Mouse (Mus musculus) liver, adult 2 months (tissue): ENCODE results near the gene Ttc7. TPM values are rescaled to one million over a fixed set of nuclear protein-coding genes. Genes with fewer than 3 reads are reported as not detected.

Experiments
- DNase-seq: peaks from one replicate; pipeline ENCODE4 v3.0.0-alpha.2; 2011; ENCODE audit warnings: low read depth, low spot score; ENCODE audit errors: extremely low read depth
- H3K27ac ChIP-seq: fragments of 200-500 bp; replicated peaks from 2 replicates; pipeline ENCODE4 v1.5.1; 2012; ENCODE audit warnings: low read depth, mild to moderate bottlenecking, control low read depth, inconsistent platforms, low read length; ENCODE audit not compliant: insufficient read depth
- H3K27me3 ChIP-seq: fragments of 200-500 bp; 2 replicates; pipeline ENCODE4 v1.6.1; 2012; ENCODE audit warnings: mild to moderate bottlenecking, moderate library complexity, low read length, inconsistent platforms; ENCODE audit not compliant: control insufficient read depth, insufficient read depth
- H3K36me3 ChIP-seq: fragments of 200-500 bp; 2 replicates; pipeline ENCODE4 v1.6.1; 2012; ENCODE audit warnings: low read length, inconsistent platforms; ENCODE audit not compliant: control insufficient read depth, insufficient read depth
- H3K4me1 ChIP-seq: fragments of 200-500 bp; 2 replicates; pipeline ENCODE4 v1.6.1; 2011; ENCODE audit warnings: low read length; ENCODE audit not compliant: control insufficient read depth, insufficient read depth
- H3K4me3 ChIP-seq: fragments of 200-500 bp; 2 replicates; pipeline ENCODE4 v1.5.1; 2011; ENCODE audit warnings: low read depth, mild to moderate bottlenecking, control low read depth, low read length, moderate library complexity; ENCODE audit not compliant: insufficient read depth
- H3K79me2 ChIP-seq: fragments of 200-500 bp; 2 replicates; pipeline ENCODE4 v1.6.1; 2012; ENCODE audit warnings: inconsistent platforms, mild to moderate bottlenecking, low read length, moderate library complexity; ENCODE audit not compliant: control insufficient read depth, insufficient read depth
- H3K9ac ChIP-seq: fragments of 200-500 bp; 2 replicates; pipeline ENCODE4 v1.6.1; 2012; ENCODE audit warnings: low read depth, mild to moderate bottlenecking, control low read depth, inconsistent platforms, low read length
- CTCF ChIP-seq: fragments of 200-500 bp; IDR thresholded peaks from 2 replicates; pipeline ENCODE4 v1.5.1; 2011; ENCODE audit warnings: low read depth, low read length, control low read depth
- POLR2A ChIP-seq: fragments of 200-500 bp; IDR thresholded peaks from 2 replicates; pipeline ENCODE4 v1.6.1; 2011; ENCODE audit warnings: low read length, control low read depth; ENCODE audit not compliant: insufficient read depth; ENCODE audit errors: extremely low read depth
- WGBS: fragments of 180-500 bp; shearing (Covaris S2); methylation state at CpG from one replicate; pipeline ENCODE4 v1.1.7; 2018; 5-methylcytosine and 5-hydroxymethylcytosine counted together
- polyA plus RNA-seq: library from polyadenylated mRNA; depleted of rRNA; stranded (reverse); fragments of >200 nt; gene quantifications from 2 replicates; pipeline ENCODE4 v1.2.3, GENCODE M21; 2012; rRNA removed
- total RNA-seq: library from RNA; depleted of rRNA; stranded (reverse); fragments of >200 nt; gene quantifications from 2 replicates; pipeline ENCODE4 v1.2.3, GENCODE M21; 2014; rRNA removed

Ttc7 gene
- total RNA-seq, result 19.0 and 22.4 TPM in 2 replicates
- 36.5 and 37.8 TPM in 2 replicates for polyA plus RNA-seq

DNA sequence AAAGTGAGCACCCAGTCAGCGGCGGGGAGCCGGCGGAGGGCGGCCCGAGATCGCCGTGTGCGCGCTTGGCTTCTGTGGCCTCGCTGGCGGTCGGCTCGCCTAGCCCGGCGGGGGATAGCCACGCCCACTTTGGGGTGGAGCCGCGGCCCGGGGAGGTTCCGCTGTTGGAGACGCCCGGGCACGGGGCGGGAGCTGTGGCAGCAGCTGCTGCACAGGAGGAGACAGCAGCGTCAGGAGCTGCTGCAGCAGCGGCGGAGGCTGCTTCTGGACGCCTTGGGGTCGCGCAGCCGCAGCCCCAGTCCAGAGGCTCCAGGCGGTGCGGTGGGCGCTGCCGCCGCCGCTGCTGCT, at the start of gene Ttc7:
Gene Ttc7 (plus strand): TSS at position 181 of the 348 bp plus-strand sequence.
- H3K4me1 ChIP-seq, result peaks cover 33% of the 10 kb centered on the region
- H3K27ac ChIP-seq, result peak within 1 kb of the TSS; percentile 98
- peak within 1 kb of the TSS; percentile 94 for H3K4me3 ChIP-seq
- TF ChIP-seq CTCF (no peak), POLR2A (peak; percentile 96)
- H3K36me3 ChIP-seq, result no peaks in the 10 kb centered on the region; the same call in 1 of the 2 replicates
- H3K27me3 ChIP-seq, result no peaks in the 10 kb centered on the region
- H3K79me2 ChIP-seq, result peaks cover 26% of the 10 kb centered on the region; the same call in 1 of the 2 replicates
- DNase-seq, result peak; percentile 76
- under 1% methylated on average over 38 of the region's 38 CpGs for WGBS
- peak within 1 kb of the TSS; percentile 98 for H3K9ac ChIP-seq

- H3K4me1 ChIP-seq, result no peaks in the 10 kb centered on the region
- H3K79me2 ChIP-seq, result no peaks in the 10 kb centered on the region
- no peaks in the 10 kb centered on the region for H3K36me3 ChIP-seq
- no peak overlapping the region for H3K27ac ChIP-seq
- H3K4me3 ChIP-seq, result no peak overlapping the region
- DNase-seq, result no peak
- WGBS, result 96% methylated on average over 6 of the region's 6 CpGs
- TF ChIP-seq POLR2A (no peak), CTCF (no peak)
- no peaks in the 10 kb centered on the region for H3K27me3 ChIP-seq
- no peak overlapping the region for H3K9ac ChIP-seq
Measured at GRCm38 (mm10) chr17:87235019-87235418, 47.7 kb upstream of the Ttc7 start.

DNA sequence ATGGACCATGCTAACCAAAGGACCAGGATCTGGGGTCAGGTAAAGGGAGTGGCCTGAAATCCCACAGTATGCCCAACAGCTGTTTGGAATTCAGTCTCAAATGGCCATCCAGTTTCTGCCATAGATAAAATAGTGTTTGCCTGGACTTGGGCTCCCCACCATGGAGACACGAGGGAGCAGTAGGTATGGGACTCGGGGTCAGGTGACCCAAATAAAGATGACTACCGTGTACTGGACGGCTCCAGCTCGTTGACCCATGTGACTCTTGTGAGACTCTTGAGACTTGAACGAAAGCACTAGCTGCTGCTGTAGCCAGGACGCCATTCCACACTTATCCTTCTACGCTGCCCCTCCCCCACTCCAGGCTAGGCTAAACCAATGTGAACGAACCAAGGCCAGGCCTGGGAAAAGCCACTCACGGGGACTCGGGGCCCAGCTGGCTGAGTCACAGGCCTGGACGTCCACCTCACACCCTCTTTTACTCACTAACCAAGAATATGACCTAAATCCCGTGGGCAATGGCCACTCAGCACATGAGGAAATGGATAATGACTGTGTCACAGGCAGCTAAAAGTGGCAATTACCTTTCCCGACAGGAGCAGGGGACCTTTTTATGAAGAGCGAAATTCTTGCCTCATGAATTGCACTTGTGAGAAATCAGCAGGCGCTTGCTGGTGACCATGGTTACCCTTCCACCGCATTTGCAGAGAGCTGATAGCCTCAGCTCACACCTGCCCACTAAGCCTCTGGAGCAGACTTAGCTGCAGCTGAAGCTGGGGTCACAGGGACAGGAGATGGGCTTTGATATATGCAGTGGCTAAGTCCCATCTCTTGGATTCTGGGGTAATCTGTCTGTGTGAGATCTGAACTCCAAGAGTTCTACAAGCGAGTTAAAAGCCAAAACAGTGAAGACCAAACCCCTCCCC, 45.7 kb upstream of the Ttc7 start:
- H3K4me1 ChIP-seq, result no peaks in the 10 kb centered on the region
- TF ChIP-seq POLR2A (no peak), CTCF (no peak)
- no peak overlapping the region for H3K4me3 ChIP-seq
- H3K79me2 ChIP-seq, result no peaks in the 10 kb centered on the region
- no peak overlapping the region for H3K9ac ChIP-seq
- no peaks in the 10 kb centered on the region for H3K27me3 ChIP-seq
- DNase-seq, result no peak
- WGBS, result 64% methylated on average over 18 of the region's 18 CpGs
- H3K27ac ChIP-seq, result no peak overlapping the region
- H3K36me3 ChIP-seq, result no peaks in the 10 kb centered on the region

DNA sequence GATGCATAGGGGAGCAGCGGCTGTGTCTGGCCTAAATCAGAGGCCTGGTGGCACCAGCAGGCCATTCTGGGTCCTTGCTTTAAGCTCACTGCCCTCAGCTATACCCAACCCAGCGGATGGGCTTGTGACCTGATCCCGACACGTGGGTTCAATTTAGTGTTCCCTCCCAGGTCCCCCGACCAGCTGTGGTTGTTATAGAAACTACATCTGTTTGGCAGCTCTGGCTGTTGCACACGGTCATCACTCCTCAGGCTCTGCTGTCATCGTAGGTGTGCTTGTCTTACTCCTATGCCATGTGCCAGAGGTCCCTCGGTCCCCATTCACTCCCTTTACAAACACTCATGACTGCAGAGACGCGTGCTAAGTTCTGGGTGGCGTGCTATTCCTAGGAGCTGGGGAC, 44.9 kb upstream of the Ttc7 start:
- TF ChIP-seq POLR2A (no peak), CTCF (no peak)
- no peak overlapping the region for H3K9ac ChIP-seq
- H3K4me1 ChIP-seq, result no peaks in the 10 kb centered on the region
- no peak overlapping the region for H3K27ac ChIP-seq
- 92% methylated on average over 11 of the region's 11 CpGs for WGBS
- H3K79me2 ChIP-seq, result no peaks in the 10 kb centered on the region
- H3K36me3 ChIP-seq, result no peaks in the 10 kb centered on the region
- DNase-seq, result no peak
- H3K27me3 ChIP-seq, result no peaks in the 10 kb centered on the region
- H3K4me3 ChIP-seq, result no peak overlapping the region

DNA sequence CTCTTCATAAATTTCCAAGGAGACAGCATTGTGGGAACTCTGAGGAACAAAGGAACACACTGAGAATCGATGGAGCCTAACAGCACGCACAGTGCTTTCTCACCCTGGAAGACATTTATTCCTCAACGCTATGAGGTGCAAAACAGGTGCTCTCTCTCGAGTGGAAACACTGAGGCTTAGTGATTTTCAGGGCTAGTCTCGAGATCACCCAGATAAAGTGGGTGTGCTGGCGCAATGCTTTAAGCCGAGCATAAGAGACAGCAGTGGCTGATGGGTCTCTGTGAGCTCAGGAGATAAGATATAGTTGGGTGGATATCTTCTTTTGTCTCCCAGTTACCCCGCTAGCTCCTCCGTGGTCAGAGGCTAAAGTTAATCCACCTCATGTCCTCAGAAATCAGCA, 36.6 kb upstream of the Ttc7 start:
- Histone ChIP-seq H3K9ac (no peak overlapping the region), H3K36me3 (no peaks in the 10 kb centered on the region), H3K4me3 (no peak overlapping the region), H3K27ac (no peak overlapping the region), H3K27me3 (no peaks in the 10 kb centered on the region), H3K4me1 (0 out of 2 replicates have a peak, but pooled peaks cover 3% of the 10 kb centered on the region), H3K79me2 (no peaks in the 10 kb centered on the region)
- 75% methylated on average over 9 of the region's 9 CpGs for WGBS
- TF ChIP-seq POLR2A, result no peak
- no peak for TF ChIP-seq CTCF
- no peak for DNase-seq

- Histone ChIP-seq H3K4me1 (no peaks in the 10 kb centered on the region), H3K79me2 (no peaks in the 10 kb centered on the region), H3K36me3 (peaks cover 32% of the 10 kb centered on the region), H3K4me3 (no peak overlapping the region), H3K27ac (no peak overlapping the region), H3K27me3 (no peaks in the 10 kb centered on the region), H3K9ac (no peak overlapping the region)
- TF ChIP-seq CTCF (no peak), POLR2A (no peak)
- DNase-seq, result no peak
- 80% methylated on average over 8 of the region's 8 CpGs for WGBS
Measured at GRCm38 (mm10) chr17:87254384-87254783, 28.3 kb upstream of the Ttc7 start.
